Mouse (Mus musculus) lung, postnatal 25 days (tissue): ENCODE results near the gene Plxna4.

Experiments used
- DNase-seq: peaks from one replicate; pipeline ENCODE4 v3.0.0; 2022; ENCODE audit warnings: low spot score

The Plxna4 gene

DNA sequence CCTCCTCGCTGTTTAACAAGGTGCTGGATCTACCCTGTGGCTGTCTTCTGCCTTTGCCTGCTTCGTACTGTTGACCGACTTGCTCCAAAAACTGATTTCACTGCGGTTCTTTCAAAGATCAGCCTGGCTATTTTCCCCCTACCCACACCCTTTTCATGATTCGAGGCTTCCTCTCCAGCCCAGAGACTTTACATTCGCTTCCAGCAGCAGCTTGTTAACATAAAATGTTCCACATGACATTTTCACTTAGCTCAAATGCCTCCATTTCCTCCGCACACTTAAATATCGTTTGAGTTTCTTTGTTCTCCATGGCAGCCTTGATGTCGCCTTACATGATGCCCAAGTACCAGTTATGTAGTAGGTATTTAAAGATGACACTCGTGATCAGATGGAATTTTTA lies 336.3 kb downstream of the Plxna4 start:
- no peak for DNase-seq

DNA sequence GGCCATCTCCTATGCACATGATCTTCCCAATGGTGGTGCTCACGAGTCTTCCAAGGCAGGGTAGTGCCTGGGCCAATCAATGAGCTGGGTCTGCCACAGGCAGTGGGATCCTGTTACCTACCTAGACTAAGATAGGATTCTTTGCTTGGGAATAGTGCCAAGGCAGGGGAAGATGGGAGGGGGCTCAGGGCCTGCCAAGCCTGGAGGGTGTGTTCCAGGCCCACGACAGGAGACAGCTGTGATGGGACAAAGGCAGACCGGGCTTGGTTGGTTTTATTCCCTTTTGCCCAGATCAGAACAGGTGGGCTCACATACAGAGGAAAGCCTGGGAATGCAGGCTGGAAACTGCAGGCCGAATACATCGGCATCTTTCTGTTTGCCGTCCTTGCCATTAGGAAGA lies 342.0 kb downstream of the Plxna4 start:
- no peak for DNase-seq

DNA sequence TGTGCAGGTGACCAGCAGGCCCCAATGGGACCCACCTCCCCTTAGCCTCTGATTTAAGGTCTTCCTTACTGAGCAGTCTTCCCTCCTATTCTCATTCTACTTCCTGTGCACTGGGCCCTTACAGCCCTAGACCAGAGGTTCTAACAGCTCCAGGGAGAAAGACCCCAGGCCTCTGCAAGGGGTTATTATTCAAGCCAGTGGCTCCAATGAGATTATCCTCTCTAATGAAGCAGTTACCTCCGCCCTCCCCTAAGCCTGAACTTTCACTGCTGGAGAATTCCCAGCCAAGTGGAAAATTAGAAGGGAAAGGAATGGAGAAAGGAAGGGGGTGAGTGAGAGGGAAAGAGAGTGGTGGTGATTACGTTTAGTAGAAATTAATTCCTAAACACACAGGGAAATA lies 345.0 kb downstream of the Plxna4 start:
- no peak for DNase-seq

DNA sequence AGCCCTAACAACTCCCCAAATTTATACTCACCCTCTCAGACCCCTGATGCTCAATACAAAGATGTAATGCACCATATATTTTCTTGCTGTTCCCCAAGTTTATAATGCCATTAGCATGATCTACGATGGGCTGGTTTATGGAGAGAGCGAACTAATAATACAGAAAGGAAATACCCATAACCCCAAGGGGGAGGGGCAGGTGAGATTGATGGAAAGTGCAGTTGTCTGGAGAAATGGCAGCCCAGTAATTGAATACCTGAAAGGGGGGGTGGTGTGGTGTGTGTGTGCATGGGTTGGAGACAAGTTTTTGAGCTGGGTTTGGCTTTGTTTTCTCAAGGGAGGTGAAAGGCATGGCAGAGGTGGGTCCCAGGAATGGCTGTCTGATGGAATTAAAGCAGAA lies 356.6 kb downstream of the Plxna4 start:
- DNase-seq = no peak

DNA sequence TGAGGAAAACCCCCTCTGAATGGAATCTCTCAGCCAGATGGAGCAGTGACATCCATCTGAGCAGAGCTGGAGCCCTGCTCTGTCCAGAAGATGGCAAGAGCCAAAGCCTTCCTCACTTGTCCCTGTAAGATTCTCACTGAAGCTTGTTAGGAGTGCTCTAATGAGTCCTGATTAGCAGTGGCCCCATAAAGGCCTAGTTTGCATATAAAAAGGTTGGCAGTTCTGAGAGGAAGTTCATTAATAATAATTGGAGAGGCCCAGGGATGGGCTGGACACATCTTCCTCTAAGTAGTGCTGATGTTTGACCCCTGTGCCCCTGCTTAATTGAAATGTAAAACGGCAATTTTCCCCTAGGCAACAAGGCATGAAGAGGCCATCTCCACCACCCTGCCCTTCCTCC lies 361.4 kb downstream of the Plxna4 start:
- no peak for DNase-seq

DNA sequence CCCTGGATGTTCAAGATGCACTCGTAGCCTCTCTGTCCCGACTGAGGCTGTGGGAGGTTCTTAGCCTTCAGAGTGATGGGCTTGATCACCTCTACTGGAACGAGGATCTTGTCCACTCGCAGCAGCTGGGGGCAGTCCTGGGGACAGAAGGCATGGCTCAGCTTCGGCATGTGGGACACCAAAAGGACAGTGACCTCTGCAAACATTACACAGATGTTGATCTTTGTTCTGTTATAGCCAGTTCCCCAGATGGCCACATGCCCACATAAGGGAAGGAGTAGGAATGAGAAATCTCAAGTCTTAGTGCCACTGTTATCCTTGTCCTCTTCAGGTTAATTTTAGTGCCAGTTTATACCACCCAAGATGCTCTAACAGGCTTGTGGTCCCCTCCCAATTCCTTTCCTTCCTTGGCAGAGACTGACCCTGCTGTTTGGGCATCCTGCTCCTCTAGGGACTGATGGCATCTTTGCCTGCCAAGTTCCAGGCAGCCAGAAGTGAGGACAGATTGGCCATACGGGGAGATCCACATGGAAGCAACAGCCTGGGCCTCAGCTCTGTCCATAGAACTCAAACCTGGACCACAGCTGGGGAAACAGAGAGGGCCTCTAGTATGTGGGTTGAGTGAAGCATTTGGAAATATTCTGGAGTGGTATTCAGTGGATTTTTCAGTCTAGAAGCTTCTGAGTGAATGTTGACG lies 363.8 kb downstream of the Plxna4 start:
- DNase-seq = no peak

DNA sequence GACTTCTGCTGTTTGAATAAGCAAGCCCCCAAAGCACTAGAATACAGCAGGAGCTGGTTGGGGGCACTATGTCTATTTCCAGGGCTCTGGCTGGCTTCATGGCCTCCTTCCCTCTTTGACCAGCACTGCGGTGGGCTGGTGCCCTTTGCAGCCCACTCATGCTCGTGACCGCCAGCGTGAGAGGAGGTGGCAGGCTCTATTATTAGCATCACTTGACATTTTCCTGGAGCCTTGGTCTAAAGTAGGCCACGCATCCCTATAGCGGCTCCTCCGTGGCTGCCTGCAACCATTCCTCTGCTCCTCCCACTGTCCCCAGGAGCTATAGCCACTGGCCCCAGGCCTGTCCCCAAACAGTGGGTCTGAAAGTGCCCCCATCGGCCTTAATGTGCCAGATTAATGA lies 367.2 kb downstream of the Plxna4 start:
- DNase-seq = no peak

DNA sequence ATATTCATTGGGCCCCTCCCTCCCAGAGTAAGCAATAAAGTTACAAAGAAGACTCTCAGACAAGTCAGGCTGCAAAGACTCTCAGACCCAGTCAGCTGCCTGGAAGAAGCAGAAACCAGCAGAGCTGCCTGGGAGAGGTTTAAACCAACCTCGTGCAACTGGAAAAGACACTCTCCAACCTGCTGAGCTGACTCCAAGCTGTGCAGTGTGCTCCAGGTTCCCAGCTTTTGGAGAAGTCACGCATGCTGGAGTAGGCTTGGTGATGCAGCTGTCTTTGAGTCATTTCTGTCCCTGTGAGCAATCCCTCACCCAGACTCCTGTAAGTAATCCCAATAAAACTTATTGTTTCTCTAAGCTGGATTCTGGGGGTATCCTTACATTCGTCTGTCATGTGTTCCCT lies 369.4 kb downstream of the Plxna4 start:
- no peak for DNase-seq

DNA sequence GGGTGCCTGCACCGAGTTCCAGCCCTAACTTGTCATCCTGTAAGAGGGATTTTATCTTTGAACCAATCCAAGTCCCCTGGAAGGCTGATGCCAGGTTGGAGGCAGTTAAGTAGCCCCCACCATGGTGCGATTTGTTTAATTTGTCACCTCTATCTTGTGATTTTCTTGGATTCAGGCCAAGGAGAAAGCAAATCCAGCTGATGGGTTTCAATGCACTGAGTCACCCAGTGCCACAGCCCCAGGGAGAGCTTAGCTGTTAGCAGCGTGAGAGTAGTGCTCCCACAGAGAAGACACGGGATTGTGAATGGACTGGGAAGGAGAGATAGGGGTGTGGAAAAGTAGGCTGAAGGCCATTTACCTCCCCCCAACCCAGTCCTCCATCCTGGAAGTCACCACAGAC lies 375.6 kb downstream of the Plxna4 start:
- DNase-seq = no peak

DNA sequence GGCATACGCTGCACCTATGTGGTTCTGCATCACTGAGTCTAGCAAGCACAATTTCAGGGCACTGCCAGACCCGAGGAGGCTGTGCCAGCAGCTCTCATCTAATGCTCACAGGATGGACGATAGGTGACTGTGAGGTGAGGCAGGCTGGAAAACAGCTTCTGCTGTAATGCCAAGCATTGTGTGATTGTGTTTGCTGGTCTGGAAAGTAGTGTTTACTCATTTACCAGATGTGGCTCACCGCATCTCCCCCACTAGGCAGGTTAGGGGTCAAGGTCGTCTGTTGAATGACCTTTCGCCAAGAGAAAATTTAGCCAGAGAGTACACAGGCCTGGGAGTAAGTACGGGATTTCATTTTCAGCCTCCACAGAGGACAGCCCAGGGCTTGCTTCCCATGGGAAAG lies 377.9 kb downstream of the Plxna4 start:
- DNase-seq = no peak

DNA sequence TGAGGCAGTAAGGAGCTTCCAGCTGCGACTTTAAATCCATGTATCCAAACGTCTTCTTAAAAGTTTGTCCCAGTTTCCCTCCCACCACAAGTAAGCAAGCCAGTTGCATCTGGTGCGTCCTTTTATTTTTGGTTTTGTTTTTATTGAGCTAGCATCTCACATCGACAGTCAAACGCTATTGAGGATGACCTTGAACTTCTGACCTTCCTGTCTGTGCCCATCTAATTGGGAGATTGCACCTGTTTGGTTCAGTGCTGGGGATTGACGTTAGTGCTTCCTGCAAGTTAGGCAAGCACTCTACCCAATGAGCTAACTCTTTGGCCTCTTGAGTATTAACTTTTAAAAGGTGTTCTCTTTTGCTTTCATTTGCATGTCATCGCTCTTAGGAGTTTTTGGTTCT lies 379.0 kb downstream of the Plxna4 start:
- DNase-seq = no peak

DNA sequence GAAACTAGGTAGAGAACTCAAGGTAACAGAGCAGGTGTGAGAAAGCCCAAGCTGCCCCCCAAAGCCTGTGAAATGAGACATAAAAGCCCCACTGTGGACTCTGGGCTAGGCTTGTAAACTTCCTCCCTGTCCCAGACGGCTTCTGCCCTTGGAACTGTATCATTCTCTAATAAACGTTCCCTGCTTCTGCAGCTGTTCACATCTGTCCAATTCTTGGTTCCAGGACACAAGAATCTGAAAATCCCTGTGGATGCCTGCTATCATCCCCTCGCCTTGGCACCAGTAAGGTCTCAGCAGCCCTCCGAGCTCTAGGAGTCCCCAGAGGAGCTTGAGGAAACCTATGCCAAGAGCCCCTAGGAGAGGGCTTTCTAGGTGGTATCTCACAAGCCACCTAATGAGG lies 383.7 kb downstream of the Plxna4 start:
- DNase-seq = no peak

DNA sequence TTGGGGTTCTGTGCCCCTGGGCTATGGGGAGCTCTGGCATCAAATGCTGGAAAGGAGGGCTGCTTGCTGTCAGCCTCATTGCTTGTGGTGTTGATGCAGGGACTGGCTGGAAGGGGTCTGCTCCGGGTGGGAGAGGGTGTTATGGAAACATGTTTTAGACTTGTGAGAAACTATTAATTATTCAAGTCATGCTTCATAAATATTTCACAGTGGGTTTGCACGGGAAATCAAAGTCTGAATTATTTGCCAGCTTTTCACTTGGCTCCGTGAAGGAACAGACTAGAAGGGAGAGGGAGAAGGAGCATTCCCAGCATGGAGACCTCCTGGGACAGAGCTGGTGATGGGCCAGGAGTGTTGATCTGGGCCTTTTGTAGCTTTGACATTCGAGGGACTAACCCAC lies 384.6 kb downstream of the Plxna4 start:
- no peak for DNase-seq

DNA sequence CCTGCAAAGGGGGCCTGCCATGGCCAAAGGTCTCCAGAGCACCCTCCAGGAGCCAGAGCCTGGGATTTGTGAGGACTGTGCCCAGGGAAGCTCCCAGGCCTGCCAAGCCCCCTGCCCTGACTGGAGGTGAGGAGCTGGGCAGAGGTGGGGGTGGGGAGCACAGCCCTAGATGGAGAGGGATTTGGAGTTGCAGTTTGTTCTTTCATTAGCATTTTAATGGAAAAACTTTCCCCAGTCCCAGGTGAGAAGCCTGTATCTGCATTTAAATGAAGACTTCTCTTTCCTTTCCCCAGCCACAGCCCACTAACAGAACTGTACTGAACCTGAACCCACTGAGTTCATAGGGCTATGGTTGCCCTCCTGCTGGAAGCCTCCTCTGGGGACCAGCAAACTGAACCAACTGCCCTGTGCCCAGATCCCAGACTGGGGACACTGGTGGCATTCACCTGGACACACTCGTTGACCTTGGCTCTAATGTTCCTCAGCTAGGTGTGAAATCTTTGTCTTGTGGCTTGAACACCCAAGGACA lies 385.3 kb downstream of the Plxna4 start:
- no peak for DNase-seq

DNA sequence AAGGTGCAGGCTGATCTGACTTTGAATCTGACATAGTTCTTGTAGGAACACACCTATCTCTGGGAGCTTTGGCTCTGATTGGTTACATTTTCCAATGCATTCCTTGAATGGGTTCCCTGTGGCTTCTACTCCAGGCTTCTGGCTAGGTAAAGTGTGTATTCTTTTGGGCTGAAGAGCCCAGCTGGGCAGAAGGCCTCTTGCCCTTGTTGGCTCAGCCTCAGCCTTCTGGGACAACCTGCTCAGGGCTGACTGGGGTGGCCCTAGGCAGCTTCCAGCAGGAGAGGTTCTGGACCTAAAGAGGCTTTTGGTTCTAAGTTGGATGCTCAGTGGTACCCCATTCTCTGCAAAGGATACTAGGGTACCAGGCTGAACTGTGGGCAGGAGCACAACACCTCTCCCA lies 386.5 kb downstream of the Plxna4 start:
- DNase-seq = no peak

DNA sequence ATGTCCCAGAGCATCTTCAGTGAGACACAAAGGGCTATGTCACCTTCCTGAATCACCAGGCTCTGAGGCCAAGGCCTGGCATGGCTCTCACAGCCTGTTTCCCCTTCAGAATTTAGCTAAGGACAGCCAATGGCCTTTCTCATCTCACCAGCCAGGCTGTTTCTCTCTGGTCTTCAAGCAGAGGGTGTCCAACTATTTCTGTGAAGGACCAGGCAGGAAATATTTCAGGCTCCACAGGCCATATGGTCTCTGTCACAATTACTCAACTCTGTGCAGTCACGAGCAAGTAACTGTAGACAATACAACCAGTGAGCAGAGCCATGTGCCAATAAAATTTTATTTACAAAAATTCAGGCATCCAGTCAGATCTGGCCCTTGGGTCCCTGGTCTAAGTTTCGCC lies 388.4 kb downstream of the Plxna4 start:
- DNase-seq = peak; percentile 34

DNA sequence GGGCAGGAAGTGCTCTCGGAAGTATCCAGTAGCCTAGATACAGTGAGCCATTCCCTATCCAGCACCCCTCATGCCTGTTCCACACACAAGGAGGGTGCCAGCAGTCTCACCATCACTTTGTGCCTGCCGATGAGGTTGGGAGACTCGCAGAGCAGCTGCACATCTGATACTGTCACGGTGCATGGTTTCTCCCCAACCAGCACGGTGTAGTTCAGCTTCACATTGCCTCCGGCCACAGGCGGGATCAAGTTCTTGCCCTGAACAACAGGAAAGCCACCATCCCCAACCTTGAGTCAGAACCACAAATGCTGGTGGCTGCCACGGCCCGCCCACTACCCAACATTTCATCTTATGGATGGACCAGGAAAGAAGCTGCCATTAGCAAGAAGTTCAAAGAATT lies 391.1 kb downstream of the Plxna4 start:
- no peak for DNase-seq

DNA sequence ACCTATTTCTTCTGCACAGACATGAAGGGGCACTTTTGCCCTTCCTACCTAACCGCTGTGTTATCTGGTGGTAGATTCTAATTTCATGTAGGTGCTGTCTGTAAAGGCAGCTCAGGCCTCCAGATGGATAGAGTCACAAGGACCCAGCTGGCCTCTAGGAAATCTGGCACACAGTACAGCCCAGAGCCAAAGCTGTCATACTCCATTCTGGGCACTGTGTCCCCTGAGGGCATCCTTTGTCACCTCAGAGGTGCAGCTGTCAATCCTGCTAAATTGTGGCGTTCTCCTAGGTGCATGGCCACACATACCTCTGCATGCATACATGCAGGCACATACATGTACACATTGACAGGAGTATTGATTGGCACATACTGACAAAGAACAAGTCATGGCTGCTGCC lies 394.9 kb downstream of the Plxna4 start:
- DNase-seq = no peak

DNA sequence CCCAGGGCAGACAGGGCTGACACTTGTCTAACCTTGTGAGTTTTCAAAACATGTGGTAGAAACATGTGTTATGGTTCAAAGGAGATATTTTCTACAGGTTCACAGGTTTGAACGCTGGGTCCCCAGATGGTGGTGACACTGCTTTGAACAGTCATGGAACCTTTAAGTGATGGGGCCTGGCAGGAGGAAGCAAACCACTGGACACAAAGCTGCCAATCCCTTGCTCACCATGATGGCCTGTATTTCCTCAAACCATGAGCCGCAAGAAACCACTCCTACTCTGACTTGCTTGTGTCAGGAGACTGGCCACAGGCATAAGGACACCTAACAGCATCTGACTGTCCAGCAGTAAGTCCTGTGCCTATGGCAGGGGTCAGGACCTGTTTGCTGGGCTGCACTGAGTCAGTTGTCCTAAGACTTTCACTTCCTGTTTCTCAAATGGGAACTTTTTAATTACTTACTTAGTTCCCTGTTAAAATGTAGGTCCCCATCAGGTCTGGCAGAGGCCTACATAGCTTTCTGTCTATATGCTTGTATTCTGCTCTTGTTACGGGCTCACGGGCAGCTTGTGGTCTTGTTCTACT lies 403.5 kb downstream of the Plxna4 start:
- DNase-seq = no peak

DNA sequence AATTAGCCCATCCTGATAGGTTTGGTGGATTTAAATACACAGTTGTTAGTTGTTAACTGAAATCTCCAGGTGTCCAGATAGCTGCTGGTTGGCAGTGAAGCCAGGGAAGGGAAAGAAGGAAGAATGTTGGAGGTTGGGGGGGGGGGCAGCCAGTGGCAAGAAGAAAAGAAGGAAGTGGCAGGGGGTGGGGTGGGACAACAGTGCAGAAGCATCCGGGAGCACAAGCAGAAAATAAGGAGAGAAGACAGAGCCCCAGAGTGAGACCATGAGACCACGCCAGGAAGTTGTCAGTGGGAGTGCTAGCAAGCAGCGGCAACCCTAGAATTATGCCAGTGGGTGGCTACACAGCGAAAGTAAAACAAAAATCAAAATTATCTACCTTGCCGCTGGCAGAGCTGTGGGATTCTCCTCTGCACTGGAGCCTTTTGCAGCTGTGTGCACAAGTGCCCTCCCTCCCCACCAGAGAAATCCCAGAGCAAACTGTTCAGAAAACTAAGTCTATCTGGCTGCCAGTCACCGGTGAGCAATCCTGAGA lies 404.3 kb downstream of the Plxna4 start:
- no peak for DNase-seq

DNA sequence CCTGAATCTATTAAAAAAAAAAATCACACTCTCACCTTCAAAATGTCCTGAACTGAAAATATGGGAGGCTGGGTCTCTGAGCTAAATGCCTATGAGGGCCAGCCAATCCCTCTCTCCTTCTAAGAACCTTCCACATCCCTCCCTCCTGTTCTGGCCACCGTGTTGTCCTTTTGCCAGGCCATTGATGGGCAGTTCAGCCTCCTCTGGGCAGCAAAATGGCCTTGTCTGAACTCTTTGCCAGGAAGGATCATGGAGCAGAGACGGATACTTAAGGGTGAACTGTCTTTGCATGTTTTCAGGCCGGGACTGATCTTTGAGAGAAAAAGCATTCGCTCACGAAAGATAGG lies 408.0 kb downstream of the Plxna4 start:
- no peak for DNase-seq

DNA sequence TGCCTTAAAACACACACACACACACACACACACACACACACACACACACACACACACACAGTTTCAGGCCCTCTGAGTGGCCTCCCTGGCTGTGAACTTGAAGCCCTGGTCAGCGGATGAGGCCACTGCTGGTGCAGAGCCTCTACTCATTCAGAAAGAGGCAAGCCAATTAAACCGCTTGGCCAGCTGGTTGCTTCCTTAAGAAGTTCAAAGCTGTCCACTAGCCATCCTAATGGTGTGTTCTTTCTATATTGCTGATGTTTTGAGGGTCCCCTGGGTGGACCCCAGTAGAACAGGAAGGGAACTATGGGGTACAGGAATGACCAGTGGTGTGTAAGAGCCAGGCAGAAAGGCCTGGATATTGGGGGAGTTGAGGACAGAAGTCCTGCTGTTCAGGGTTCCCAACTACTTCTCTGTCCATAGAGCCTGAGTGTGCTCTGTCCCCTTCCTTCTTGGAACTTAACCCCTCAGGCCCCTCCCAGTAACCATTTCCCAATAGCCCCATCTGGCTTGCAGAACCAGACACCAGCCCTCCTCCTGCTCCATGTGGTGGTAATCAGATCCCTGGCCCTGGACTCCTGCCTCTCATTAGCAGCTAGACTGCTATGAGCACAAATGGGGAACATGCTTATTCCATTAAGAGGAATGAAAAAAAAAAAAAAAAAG lies 408.5 kb downstream of the Plxna4 start:
- DNase-seq = peak; percentile 18

DNA sequence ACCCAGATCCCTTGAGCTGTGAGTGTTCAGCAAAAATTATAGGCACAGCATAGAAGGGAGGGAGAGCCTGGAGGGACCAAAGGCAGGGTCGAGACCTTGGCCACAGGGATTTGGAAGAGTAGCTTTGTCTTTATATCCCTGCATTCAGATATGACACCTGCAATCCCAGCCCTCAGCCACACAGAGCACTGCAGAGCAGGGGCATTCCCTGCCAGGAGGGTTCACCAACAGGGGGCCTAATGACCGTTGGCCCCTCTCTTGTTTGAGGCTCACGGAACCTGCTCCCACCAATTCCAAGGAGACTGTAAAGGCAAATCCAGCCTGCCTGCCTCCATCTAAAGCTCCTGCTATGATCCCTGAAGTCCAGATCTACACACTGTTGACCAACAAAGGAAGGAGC lies 410.1 kb downstream of the Plxna4 start:
- no peak for DNase-seq
